Mouse (Mus musculus): ENCODE data around the gene Cnga4.
"Not testable (repeated sequence)": the region's sequence is repeated elsewhere in the genome, so short reads cannot be mapped to it uniquely, and the experiment has no call there.

The Cnga4 gene

GRCm38 (mm10) chr7:105416529-105416928 is 12.2 kb downstream of the Cnga4 start:
- no peak for DNase-seq

GRCm38 (mm10) chr7:105418106-105418505 is 13.7 kb downstream of the Cnga4 start:
- DNase-seq, result no peak

GRCm38 (mm10) chr7:105420903-105421302 is 16.5 kb downstream of the Cnga4 start:
- DNase-seq, result no peak

GRCm38 (mm10) chr7:105424368-105424767 is 20.0 kb downstream of the Cnga4 start:
- DNase-seq, result no peak

GRCm38 (mm10) chr7:105425424-105426043 is 21.2 kb downstream of the Cnga4 start, which contains the start of gene Cckbr:
Cckbr (plus strand) TSS chr7:105425731.
- no peak for DNase-seq

- DNase-seq, result no peak
Observed at GRCm38 (mm10) chr7:105426051-105426450, 21.7 kb downstream of the Cnga4 start.

- DNase-seq, result no peak
Observed at GRCm38 (mm10) chr7:105432058-105432457, 27.7 kb downstream of the Cnga4 start.

GRCm38 (mm10) chr7:105433859-105434258 is 29.5 kb downstream of the Cnga4 start:
- DNase-seq, result no peak

GRCm38 (mm10) chr7:105434798-105435197 is 30.4 kb downstream of the Cnga4 start:
- no peak for DNase-seq

GRCm38 (mm10) chr7:105437979-105438772 is 33.8 kb downstream of the Cnga4 start:
- DNase-seq, result no peak

GRCm38 (mm10) chr7:105441426-105441825 is 37.1 kb downstream of the Cnga4 start:
- no peak for DNase-seq

GRCm38 (mm10) chr7:105445076-105445475 is 40.7 kb downstream of the Cnga4 start:
- no peak for DNase-seq

- DNase-seq, result not testable (repeated sequence)
Observed at GRCm38 (mm10) chr7:105453345-105453744, 49.0 kb downstream of the Cnga4 start.
